Mouse (Mus musculus) kidney, embryonic 15.5 days (tissue): Measurements from ENCODE around the gene Glb1l. TPM values are rescaled to one million over a fixed set of nuclear protein-coding genes. Genes with fewer than 3 reads are reported as not detected.

ENCODE experiments used
- ATAC-seq: fragments of 200-750 bp; cut with Nextera tagmentation; replicated peaks from 2 replicates; pipeline ENCODE4 v1.8.0; 2017; ENCODE audit warnings: moderate TSS enrichment; ENCODE audit not compliant: low FRiP score
- H3K27ac ChIP-seq: fragments of 300-500 bp; sonication (generic); 2 replicates; pipeline ENCODE4 v1.5.1; 2015; ENCODE audit warnings: mild to moderate bottlenecking, inconsistent platforms
- H3K27me3 ChIP-seq: fragments of 300-500 bp; sonication (generic); 2 replicates; pipeline ENCODE4 v1.6.1; 2015; ENCODE audit warnings: inconsistent platforms
- H3K36me3 ChIP-seq: fragments of 300-500 bp; sonication (generic); 2 replicates; pipeline ENCODE4 v1.6.1; 2015; ENCODE audit warnings: inconsistent platforms
- H3K4me1 ChIP-seq: fragments of 300-500 bp; sonication (generic); 2 replicates; pipeline ENCODE4 v1.6.1; 2015; ENCODE audit warnings: inconsistent platforms
- H3K4me2 ChIP-seq: fragments of 300-500 bp; sonication (generic); 2 replicates; pipeline ENCODE4 v1.6.1; 2015; ENCODE audit warnings: moderate library complexity, mild to moderate bottlenecking, inconsistent platforms
- H3K4me3 ChIP-seq: fragments of 300-500 bp; sonication (generic); replicated peaks from 2 replicates; pipeline ENCODE4 v1.5.1; 2015; ENCODE audit warnings: mild to moderate bottlenecking, inconsistent platforms
- H3K9ac ChIP-seq: fragments of 300-500 bp; sonication (generic); 2 replicates; pipeline ENCODE4 v1.6.1; 2015; ENCODE audit warnings: mild to moderate bottlenecking, inconsistent platforms
- H3K9me3 ChIP-seq: fragments of 300-500 bp; sonication (generic); replicated peaks from 2 replicates; pipeline ENCODE4 v1.6.1; 2016; ENCODE audit warnings: inconsistent platforms
- WGBS: fragments of 180-500 bp; shearing (Covaris S2); methylation state at CpG from one replicate; pipeline ENCODE4 v1.1.7; 2015; ENCODE audit warnings: mixed read lengths; 5-methylcytosine and 5-hydroxymethylcytosine counted together
- polyA plus RNA-seq: library from polyadenylated mRNA; unstranded; fragments of >200 nt; fragmentation: Nextera tagmentation; extraction: Ambion mirVana; gene quantifications from 2 replicates; pipeline ENCODE4 v1.2.1, GENCODE M21; 2015

The Glb1l gene
- polyA plus RNA-seq, 1 experiment from 2014 or later = 44.9 TPM

DNA sequence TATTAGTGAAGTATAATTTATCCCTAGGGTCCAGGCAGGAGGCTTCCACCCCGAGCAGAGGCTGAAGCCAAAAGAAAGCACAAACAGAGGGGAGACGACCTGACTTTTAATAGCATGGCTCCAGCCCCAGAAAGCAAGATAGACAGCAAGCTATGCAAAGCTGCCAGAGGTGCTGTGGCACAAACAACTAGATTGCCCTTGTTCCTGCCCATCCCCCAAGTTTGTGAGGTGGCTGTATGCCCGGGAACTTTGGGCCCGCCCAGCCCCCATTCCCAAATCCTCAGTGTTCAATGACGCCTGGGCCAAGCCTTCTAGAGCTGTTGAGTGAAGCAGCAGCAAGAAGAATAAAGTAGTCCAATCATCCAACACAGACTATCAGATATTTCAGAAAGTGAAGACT lies 4.3 kb upstream of the Glb1l start:
- Histone ChIP-seq H3K36me3 (peaks cover 47% of the 10 kb centered on the region), H3K4me2 (no peak overlapping the region), H3K4me1 (peaks cover 77% of the 10 kb centered on the region), H3K9ac (no peak overlapping the region), H3K4me3 (no peak overlapping the region), H3K27ac (peak overlapping the region; percentile 82), H3K27me3 (peaks cover 32% of the 10 kb centered on the region), H3K9me3 (no peaks in the 10 kb centered on the region)
- ATAC-seq = no peak
- 66% methylated on average over 5 of the region's 5 CpGs for WGBS

DNA sequence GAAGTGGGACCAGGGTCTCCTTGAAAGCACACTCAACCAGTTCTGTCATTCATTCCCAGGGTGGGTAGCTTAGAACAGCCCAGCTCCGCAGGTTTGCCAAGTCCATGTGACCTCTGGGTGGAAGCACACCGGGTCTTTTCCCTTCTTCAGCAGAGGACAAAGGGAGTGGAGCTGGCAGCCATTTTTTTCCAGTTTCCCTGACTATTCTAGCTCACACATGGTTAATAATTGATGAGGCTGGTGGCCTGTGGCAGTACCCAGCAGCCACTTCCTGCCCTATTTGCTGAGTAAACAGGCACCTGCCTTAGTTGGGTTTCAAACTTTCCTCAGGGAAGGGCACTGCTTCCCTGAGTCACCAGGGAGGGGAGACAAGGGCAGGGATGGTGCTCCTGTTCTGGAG lies 3.8 kb upstream of the Glb1l start:
- Histone ChIP-seq H3K4me2 (no peak overlapping the region), H3K4me1 (peaks cover 77% of the 10 kb centered on the region)
- WGBS = 67% methylated on average over 2 of the region's 2 CpGs

DNA sequence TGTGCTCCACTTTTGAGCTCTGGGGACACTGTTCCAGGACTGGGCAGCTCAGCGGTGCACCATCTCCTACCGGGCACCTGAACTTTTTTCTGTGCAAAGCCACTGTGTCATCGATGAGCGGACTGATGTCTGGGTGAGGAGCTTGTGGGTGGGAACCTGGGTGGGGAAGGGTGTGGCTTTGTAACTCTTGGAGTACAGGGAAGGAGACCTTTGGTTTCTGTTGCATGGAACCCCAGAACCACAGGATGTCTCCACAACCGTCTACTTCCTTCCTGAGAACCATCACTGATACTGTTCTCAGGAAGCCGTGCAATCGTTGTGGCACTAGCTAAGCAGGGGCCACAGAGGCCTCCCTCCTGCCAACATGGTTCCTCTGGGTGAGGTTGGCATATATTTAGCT lies 2.5 kb upstream of the Glb1l start:
- no peak overlapping the region for H3K27ac ChIP-seq
- no peak overlapping the region for H3K4me2 ChIP-seq

More for the DNA sequence above, 3.8 kb upstream of the Glb1l start:
- Histone ChIP-seq H3K9me3 (no peaks in the 10 kb centered on the region), H3K27ac (peak overlapping the region; percentile 82), H3K9ac (no peak overlapping the region), H3K27me3 (peaks cover 28% of the 10 kb centered on the region), H3K4me3 (no peak overlapping the region), H3K36me3 (peaks cover 47% of the 10 kb centered on the region)
- peak; percentile 34 for ATAC-seq

DNA sequence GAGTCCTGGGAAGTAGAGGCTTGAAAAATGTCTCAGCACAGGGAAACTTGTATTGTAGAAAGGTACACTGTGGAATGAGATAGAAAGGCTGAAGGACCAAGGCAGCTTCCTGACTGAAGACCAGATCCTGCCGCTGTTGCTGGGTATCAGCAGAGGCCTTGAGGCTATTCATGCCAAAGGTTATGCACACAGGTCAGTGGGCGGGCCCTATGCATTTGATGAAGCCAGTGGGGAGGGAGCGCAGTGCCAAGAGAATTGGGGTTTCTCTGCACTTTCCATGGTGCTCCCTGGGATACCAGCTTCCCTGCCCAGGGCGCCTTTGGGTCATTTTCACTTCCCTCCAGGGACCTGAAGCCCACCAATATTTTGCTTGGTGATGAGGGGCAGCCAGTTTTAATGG lies 1.9 kb upstream of the Glb1l start:
- no peak for ATAC-seq

More for the DNA sequence above, 2.5 kb upstream of the Glb1l start:
- WGBS = 91% methylated on average over 7 of the region's 7 CpGs
- H3K4me3 ChIP-seq = no peak overlapping the region
- H3K4me1 ChIP-seq = peaks cover 74% of the 10 kb centered on the region
- peaks cover 15% of the 10 kb centered on the region for H3K27me3 ChIP-seq
- no peak overlapping the region for H3K9ac ChIP-seq
- ATAC-seq = no peak
- H3K9me3 ChIP-seq = no peaks in the 10 kb centered on the region
- H3K36me3 ChIP-seq = peaks cover 47% of the 10 kb centered on the region

DNA sequence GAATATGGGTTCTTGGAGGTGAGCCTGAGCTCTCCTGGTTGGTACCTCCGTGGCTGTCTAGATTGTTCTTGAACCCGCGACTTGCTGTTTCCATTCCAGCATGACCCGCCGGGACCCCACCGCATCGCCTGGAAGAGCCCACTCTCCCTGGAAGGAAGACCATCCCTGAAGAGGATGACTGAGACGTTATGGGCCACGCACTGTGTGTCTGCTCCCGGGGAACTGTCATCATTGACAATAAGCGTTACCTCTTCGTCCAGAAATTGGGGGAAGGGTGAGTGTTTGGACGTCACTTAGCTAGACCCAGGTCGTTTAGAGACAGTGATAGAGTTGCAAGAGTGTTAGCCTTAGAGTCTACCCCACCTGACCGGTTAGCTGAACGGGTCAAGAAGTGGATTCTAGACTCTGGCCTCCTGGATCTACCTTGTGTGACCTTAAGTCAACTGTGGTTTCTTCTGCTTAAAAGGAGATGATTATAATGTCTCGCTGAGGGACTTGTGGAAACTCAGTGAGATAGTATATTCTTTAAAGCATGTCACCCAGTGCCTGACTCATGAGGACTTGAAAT lies 612 bp upstream of the Glb1l start:
- 11% methylated on average over 17 of the region's 17 CpGs for WGBS
- peaks cover 52% of the 10 kb centered on the region for H3K36me3 ChIP-seq
- H3K4me1 ChIP-seq = peaks cover 64% of the 10 kb centered on the region
- peak overlapping the region; percentile 80 for H3K4me2 ChIP-seq
- ATAC-seq = no peak
- no peaks in the 10 kb centered on the region for H3K9me3 ChIP-seq
- peak overlapping the region; percentile 49 for H3K27ac ChIP-seq
- H3K4me3 ChIP-seq = peak overlapping the region; percentile 79
- H3K9ac ChIP-seq = peak overlapping the region; percentile 83
- no peaks in the 10 kb centered on the region for H3K27me3 ChIP-seq

More for the DNA sequence above, 1.9 kb upstream of the Glb1l start:
- Histone ChIP-seq H3K36me3 (peaks cover 47% of the 10 kb centered on the region), H3K4me1 (peaks cover 70% of the 10 kb centered on the region), H3K4me2 (peak overlapping the region; percentile 80; the same call in 1 of the 2 replicates), H3K27ac (no peak overlapping the region), H3K27me3 (peaks cover 10% of the 10 kb centered on the region), H3K9me3 (no peaks in the 10 kb centered on the region), H3K4me3 (no peak overlapping the region), H3K9ac (no peak overlapping the region)
- 91% methylated on average over 4 of the region's 4 CpGs for WGBS

DNA sequence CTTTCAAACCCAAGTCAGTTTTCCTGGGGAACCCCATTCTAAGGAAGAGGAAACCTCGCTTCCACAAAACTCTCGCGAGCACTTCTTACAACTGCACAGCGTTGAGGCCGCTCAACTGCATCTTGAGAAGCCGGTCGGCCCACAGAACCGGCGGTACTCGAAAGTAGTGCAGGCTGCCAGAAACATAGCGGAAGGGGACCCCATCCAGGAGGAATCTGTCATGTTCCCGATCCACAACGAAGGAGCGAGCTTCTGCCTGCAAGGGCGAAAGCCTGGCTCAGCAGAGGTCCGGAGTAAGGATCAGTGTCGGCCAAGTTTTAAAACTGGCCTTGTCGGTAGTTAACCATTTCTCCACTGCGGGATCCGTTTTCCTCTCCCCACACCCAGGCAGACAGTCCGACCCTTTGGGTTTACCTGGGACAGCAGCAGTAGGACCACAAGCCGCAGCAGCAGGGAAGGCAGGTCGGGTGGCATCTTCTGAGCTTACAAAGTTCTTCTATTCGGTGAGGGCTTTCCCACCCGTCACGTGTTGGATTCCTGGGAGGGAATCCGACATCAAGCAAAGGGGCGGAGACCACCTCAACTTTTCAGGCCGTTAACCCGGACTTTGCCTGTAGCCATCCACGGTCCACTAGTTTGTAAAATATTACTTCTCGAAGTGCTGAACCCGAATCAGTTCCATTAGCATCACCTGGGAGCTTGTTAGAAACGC lies 1.5 kb downstream of the Glb1l start:
- H3K27me3 ChIP-seq = no peaks in the 10 kb centered on the region
- H3K27ac ChIP-seq = peak overlapping the region; percentile 85
- peak; percentile 44 for ATAC-seq
- H3K4me1 ChIP-seq = peaks cover 52% of the 10 kb centered on the region
- peaks cover 31% of the 10 kb centered on the region for H3K36me3 ChIP-seq
- H3K4me3 ChIP-seq = peak overlapping the region; percentile 79
- WGBS = 5% methylated on average over 34 of the region's 34 CpGs
- peak overlapping the region; percentile 61 for H3K9ac ChIP-seq
- H3K4me2 ChIP-seq = peak overlapping the region; percentile 80
- no peaks in the 10 kb centered on the region for H3K9me3 ChIP-seq

DNA sequence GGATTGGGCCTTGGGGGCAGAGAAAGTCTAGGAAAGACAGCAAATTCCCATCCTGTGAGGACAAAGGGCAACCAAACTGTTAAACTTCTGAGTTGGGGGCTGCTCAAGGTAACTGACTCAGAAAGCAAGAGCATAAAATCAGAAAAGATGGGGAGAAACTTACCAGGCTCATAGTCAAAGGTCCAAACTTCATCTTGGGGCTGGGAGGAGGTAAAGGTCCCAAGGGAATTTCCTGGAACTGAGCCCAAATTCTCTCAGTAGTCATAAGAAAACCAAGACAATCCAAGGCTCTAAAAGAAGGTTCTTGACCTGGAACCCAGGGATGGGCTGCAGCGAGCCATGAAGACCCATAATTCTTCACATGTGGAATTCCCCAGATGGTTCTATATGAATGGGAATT lies 9.4 kb downstream of the Glb1l start:
- Histone ChIP-seq H3K27me3 (no peaks in the 10 kb centered on the region), H3K4me3 (no peak overlapping the region), H3K9me3 (no peaks in the 10 kb centered on the region), H3K9ac (no peak overlapping the region), H3K27ac (no peak overlapping the region), H3K36me3 (peaks cover 57% of the 10 kb centered on the region), H3K4me1 (no peaks in the 10 kb centered on the region), H3K4me2 (no peak overlapping the region)
- no peak for ATAC-seq
- WGBS = 86% methylated on average over 1 of the region's 1 CpGs

DNA sequence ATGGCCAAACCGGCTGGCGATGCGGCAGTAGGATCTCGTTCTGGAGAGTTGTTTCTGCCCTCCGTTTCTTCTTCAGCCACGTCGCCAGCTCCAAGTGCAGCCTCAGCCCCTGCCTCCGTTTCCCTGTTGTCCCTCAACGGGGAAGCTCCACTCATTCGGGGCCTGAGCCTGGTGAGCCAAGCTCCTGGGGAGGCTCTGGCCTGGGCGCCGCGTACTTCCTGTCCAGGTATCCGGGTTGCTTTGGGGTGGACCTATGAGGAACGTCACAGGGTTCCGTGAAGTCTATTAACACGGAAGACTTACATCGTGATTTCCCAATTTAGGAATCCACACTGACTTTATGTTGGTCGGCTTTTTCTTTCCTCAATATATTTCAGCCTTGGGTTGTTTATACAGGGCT lies 18.2 kb downstream of the Glb1l start:
- WGBS = under 1% methylated on average over 19 of the region's 19 CpGs
- Histone ChIP-seq H3K27ac (peak overlapping the region; percentile 97), H3K27me3 (no peaks in the 10 kb centered on the region), H3K4me2 (peak overlapping the region; percentile 92), H3K36me3 (peaks cover 42% of the 10 kb centered on the region), H3K9me3 (no peaks in the 10 kb centered on the region), H3K9ac (peak overlapping the region; percentile 93), H3K4me3 (peak overlapping the region; percentile 87), H3K4me1 (peaks cover 20% of the 10 kb centered on the region)
- peak; percentile 29 for ATAC-seq

DNA sequence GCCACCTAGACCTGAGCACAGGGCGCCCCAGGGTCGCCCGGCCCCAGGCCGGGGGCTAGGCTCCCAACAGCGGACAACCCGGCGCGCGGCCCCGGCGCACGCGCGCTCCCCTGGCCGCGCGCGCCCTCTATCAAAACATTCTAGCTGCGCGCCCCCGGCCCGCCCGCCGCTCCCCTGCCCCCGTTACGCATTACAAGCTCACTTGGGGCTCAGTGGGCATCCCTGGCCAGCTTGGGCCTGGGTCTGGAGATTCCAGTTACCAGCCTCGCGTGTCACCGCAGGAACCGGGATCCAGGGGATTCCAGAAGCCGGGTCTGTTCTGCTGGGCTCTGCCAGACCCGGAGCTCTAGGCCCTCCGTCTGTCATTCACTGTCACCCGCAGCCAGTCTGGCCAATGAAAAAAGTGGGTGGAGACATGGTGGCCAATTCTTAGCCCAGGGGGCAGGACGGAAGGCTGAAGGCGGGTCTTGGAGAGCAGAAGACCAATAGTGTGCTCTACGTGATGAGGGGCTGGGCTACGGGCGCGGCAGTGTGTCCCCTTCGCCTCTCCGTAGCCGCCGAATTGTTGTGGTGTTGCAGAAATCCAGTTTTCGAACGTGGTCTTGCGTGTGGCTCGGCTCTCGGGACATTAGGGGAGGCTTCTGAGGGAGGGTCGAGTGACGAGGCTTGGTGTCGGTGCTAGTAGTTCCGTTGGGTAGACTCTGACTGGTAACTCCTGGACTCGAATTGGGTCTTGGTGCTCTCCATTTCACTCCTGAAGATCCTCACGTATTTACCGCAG lies 18.8 kb downstream of the Glb1l start, which contains the start of the genes Ankzf1 and Atg9a:
Ankzf1 (plus strand) TSS at position 530 of the 781 bp plus-strand sequence.
Atg9a (minus strand) TSS at position 575 of the 781 bp plus-strand sequence.
- ATAC-seq = peak; percentile 100
- under 1% methylated on average over 56 of the region's 56 CpGs for WGBS
- peaks cover 20% of the 10 kb centered on the region for H3K4me1 ChIP-seq
- peak within 1 kb of the TSS; percentile 92 for H3K4me2 ChIP-seq
- peak within 1 kb of the TSS; percentile 87 for H3K4me3 ChIP-seq
- H3K9me3 ChIP-seq = no peaks in the 10 kb centered on the region
- no peaks in the 10 kb centered on the region for H3K27me3 ChIP-seq
- peak within 1 kb of the TSS; percentile 93 for H3K9ac ChIP-seq
- H3K36me3 ChIP-seq = peaks cover 41% of the 10 kb centered on the region
- peak within 1 kb of the TSS; percentile 97 for H3K27ac ChIP-seq

DNA sequence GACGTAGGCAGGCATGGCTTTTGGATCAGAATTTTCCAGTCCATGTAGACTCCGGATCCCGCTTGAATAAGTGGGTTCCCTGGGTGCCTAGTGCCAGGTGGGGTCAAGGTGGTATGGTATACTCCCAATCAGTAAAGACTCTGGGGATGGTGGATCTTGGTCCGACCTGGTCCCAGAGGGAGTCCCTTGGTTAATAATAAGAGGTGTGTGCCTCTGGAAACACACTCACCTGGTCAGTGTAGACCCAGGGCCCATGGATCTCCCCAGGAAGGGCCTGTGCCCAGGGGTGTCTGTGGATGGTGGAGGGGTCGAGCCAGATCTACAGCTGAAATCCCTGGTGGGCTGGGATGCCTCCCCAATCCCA lies 19.4 kb downstream of the Glb1l start:
- H3K9me3 ChIP-seq = no peaks in the 10 kb centered on the region
- WGBS = 45% methylated on average over 5 of the region's 5 CpGs

DNA sequence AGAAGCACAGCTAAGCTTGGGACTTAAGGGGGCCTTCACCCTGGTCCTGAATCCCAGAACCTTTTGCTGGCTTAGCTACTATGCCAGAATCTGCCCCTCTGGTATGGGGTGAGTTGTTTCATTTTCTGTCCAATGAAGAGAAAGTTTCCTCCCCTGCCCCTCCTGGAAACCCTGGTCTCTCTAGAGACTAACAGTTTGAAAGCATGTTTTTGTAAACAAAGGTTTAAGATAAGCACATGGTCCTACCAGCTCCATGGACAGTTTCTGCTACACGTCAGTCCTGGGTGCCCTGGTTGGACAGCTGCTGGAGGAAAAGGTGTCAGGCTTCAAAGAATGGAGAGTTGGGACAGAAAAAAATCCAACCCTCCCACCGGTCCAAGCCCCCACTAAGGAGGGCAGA lies 20.0 kb downstream of the Glb1l start:
- H3K9ac ChIP-seq = peak overlapping the region; percentile 91; the same call in 1 of the 2 replicates
- no peak overlapping the region for H3K27ac ChIP-seq
- no peaks in the 10 kb centered on the region for H3K27me3 ChIP-seq
- H3K9me3 ChIP-seq = no peaks in the 10 kb centered on the region
- peak overlapping the region; percentile 87; the same call in 1 of the 2 replicates for H3K4me3 ChIP-seq
- H3K4me2 ChIP-seq = peak overlapping the region; percentile 92
- peaks cover 41% of the 10 kb centered on the region for H3K36me3 ChIP-seq
- ATAC-seq = no peak
- WGBS = 59% methylated on average over 2 of the region's 2 CpGs
- peaks cover 20% of the 10 kb centered on the region for H3K4me1 ChIP-seq

More for the DNA sequence above, 19.4 kb downstream of the Glb1l start:
- Histone ChIP-seq H3K36me3 (peaks cover 41% of the 10 kb centered on the region), H3K4me1 (peaks cover 20% of the 10 kb centered on the region), H3K9ac (peak overlapping the region; percentile 91), H3K27ac (peak overlapping the region; percentile 92), H3K4me3 (peak overlapping the region; percentile 87), H3K4me2 (peak overlapping the region; percentile 92), H3K27me3 (no peaks in the 10 kb centered on the region)
- no peak; the same call in 1 of the 2 replicates for ATAC-seq
